Mouse (Mus musculus) stomach, embryonic 15.5 days (tissue): ENCODE measurements around the gene Plod1. TPM values are rescaled to one million over a fixed set of nuclear protein-coding genes. Genes with fewer than 3 reads are reported as not detected.

Experiments used
- ATAC-seq: fragments of 200-750 bp; cut with Nextera tagmentation; 2 replicates; pipeline ENCODE4 v1.8.0; 2017; ENCODE audit warnings: low read depth, moderate number of reproducible peaks, moderate TSS enrichment; ENCODE audit not compliant: insufficient read depth, low FRiP score
- H3K27ac ChIP-seq: fragments of 300-500 bp; sonication (generic); 2 replicates; pipeline ENCODE4 v1.5.1; 2015; ENCODE audit warnings: mild to moderate bottlenecking, inconsistent platforms
- H3K27me3 ChIP-seq: fragments of 300-500 bp; sonication (generic); replicated peaks from 2 replicates; pipeline ENCODE4 v1.6.1; 2015; ENCODE audit warnings: inconsistent platforms
- H3K36me3 ChIP-seq: fragments of 300-500 bp; sonication (generic); 2 replicates; pipeline ENCODE4 v1.6.1; 2015; ENCODE audit warnings: inconsistent platforms
- H3K4me1 ChIP-seq: fragments of 300-500 bp; sonication (generic); 2 replicates; pipeline ENCODE4 v1.6.1; 2015; ENCODE audit warnings: inconsistent platforms
- H3K4me2 ChIP-seq: fragments of 300-500 bp; sonication (generic); 2 replicates; pipeline ENCODE4 v1.6.1; 2015; ENCODE audit warnings: mild to moderate bottlenecking, inconsistent platforms
- H3K4me3 ChIP-seq: fragments of 300-500 bp; sonication (generic); replicated peaks from 2 replicates; pipeline ENCODE4 v1.5.1; 2015; ENCODE audit warnings: inconsistent platforms
- H3K9ac ChIP-seq: fragments of 300-500 bp; sonication (generic); 2 replicates; pipeline ENCODE4 v1.6.1; 2015; ENCODE audit warnings: inconsistent platforms
- H3K9me3 ChIP-seq: fragments of 300-500 bp; sonication (generic); 2 replicates; pipeline ENCODE4 v1.6.1; 2016; ENCODE audit warnings: inconsistent platforms
- WGBS: fragments of 180-500 bp; shearing (Covaris S2); methylation state at CpG from one replicate; pipeline ENCODE4 v1.1.7; 2015; 5-methylcytosine and 5-hydroxymethylcytosine counted together
- polyA plus RNA-seq: library from polyadenylated mRNA; unstranded; fragments of >200 nt; fragmentation: Nextera tagmentation; extraction: Ambion mirVana; gene quantifications from 2 replicates; pipeline ENCODE4 v1.2.1, GENCODE M21; 2015

The Plod1 gene
- polyA plus RNA-seq, 1 experiment from 2014 or later = 43.7 TPM

- no peaks in the 10 kb centered on the region for H3K36me3 ChIP-seq
- no peaks in the 10 kb centered on the region for H3K4me1 ChIP-seq
- H3K27ac ChIP-seq = no peak overlapping the region
- H3K9me3 ChIP-seq = no peaks in the 10 kb centered on the region
- no peaks in the 10 kb centered on the region for H3K27me3 ChIP-seq
- WGBS = 36% methylated on average over 6 of the region's 6 CpGs
- no peak for ATAC-seq
- H3K4me2 ChIP-seq = no peak overlapping the region
- no peak overlapping the region for H3K9ac ChIP-seq
- H3K4me3 ChIP-seq = no peak overlapping the region
These were observed 23.6 kb upstream of the Plod1 start for GRCm38 (mm10) chr4:147959881-147960831.

- Histone ChIP-seq H3K9me3 (no peaks in the 10 kb centered on the region), H3K27ac (no peak overlapping the region), H3K27me3 (no peaks in the 10 kb centered on the region), H3K4me2 (no peak overlapping the region), H3K9ac (no peak overlapping the region), H3K4me1 (no peaks in the 10 kb centered on the region), H3K36me3 (no peaks in the 10 kb centered on the region), H3K4me3 (no peak overlapping the region)
- WGBS = 42% methylated on average over 11 of the region's 11 CpGs
- no peak for ATAC-seq
These were observed 20.6 kb upstream of the Plod1 start for GRCm38 (mm10) chr4:147957141-147957540.

GRCm38 (mm10) chr4:147953590-147953989 is 17.0 kb upstream of the Plod1 start:
- H3K9me3 ChIP-seq = no peaks in the 10 kb centered on the region
- H3K36me3 ChIP-seq = no peaks in the 10 kb centered on the region
- no peak overlapping the region for H3K4me2 ChIP-seq
- ATAC-seq = no peak
- H3K27me3 ChIP-seq = no peaks in the 10 kb centered on the region
- no peaks in the 10 kb centered on the region for H3K4me1 ChIP-seq
- no peak overlapping the region for H3K27ac ChIP-seq
- no peak overlapping the region for H3K9ac ChIP-seq
- WGBS = 13% methylated on average over 4 of the region's 4 CpGs
- no peak overlapping the region for H3K4me3 ChIP-seq

GRCm38 (mm10) chr4:147947511-147947910 is 10.9 kb upstream of the Plod1 start:
- H3K36me3 ChIP-seq = peaks cover 28% of the 10 kb centered on the region
- WGBS = 32% methylated on average over 2 of the region's 2 CpGs
- H3K4me3 ChIP-seq = no peak overlapping the region
- H3K27ac ChIP-seq = no peak overlapping the region
- no peaks in the 10 kb centered on the region for H3K9me3 ChIP-seq
- peaks cover 14% of the 10 kb centered on the region for H3K4me1 ChIP-seq
- no peak overlapping the region for H3K4me2 ChIP-seq
- H3K9ac ChIP-seq = no peak overlapping the region
- no peak; the same call in 1 of the 2 replicates for ATAC-seq
- no peaks in the 10 kb centered on the region for H3K27me3 ChIP-seq

GRCm38 (mm10) chr4:147943005-147943404 is 6.4 kb upstream of the Plod1 start:
- no peak for ATAC-seq
- H3K4me1 ChIP-seq = peaks cover 30% of the 10 kb centered on the region
- H3K27ac ChIP-seq = no peak overlapping the region
- H3K4me3 ChIP-seq = no peak overlapping the region
- no peak overlapping the region for H3K9ac ChIP-seq
- 97% methylated on average over 1 of the region's 1 CpGs for WGBS
- no peaks in the 10 kb centered on the region for H3K9me3 ChIP-seq
- H3K36me3 ChIP-seq = peaks cover 28% of the 10 kb centered on the region
- no peaks in the 10 kb centered on the region for H3K27me3 ChIP-seq
- H3K4me2 ChIP-seq = peak overlapping the region; percentile 25; the same call in 1 of the 2 replicates

- peak overlapping the region; percentile 72 for H3K27ac ChIP-seq
- H3K36me3 ChIP-seq = peaks cover 22% of the 10 kb centered on the region
- peak overlapping the region; percentile 92 for H3K4me3 ChIP-seq
- peaks cover 38% of the 10 kb centered on the region for H3K4me1 ChIP-seq
- H3K27me3 ChIP-seq = no peaks in the 10 kb centered on the region
- peak overlapping the region; percentile 98 for H3K4me2 ChIP-seq
- H3K9me3 ChIP-seq = no peaks in the 10 kb centered on the region
- peak overlapping the region; percentile 72 for H3K9ac ChIP-seq
- WGBS = 5% methylated on average over 85 of the region's 88 CpGs
- ATAC-seq = peak; percentile 45
These were observed 4.8 kb upstream of the Plod1 start for GRCm38 (mm10) chr4:147941045-147942020.

GRCm38 (mm10) chr4:147940576-147941044 is 4.0 kb upstream of the Plod1 start, which contains the start of gene 2510039O18Rik:
Gene 2510039O18Rik, plus strand, starts transcription at chr4:147940895.
- H3K36me3 ChIP-seq = peaks cover 15% of the 10 kb centered on the region
- H3K9me3 ChIP-seq = no peaks in the 10 kb centered on the region
- WGBS = under 1% methylated on average over 31 of the region's 35 CpGs
- H3K4me1 ChIP-seq = peaks cover 40% of the 10 kb centered on the region
- H3K9ac ChIP-seq = peak within 1 kb of the TSS; percentile 72
- peak within 1 kb of the TSS; percentile 98 for H3K4me2 ChIP-seq
- H3K4me3 ChIP-seq = peak within 1 kb of the TSS; percentile 92
- H3K27me3 ChIP-seq = no peaks in the 10 kb centered on the region
- ATAC-seq = peak; percentile 74
- H3K27ac ChIP-seq = peak within 1 kb of the TSS; percentile 78

- H3K36me3 ChIP-seq = peaks cover 11% of the 10 kb centered on the region
- no peak for ATAC-seq
- H3K9ac ChIP-seq = no peak overlapping the region
- H3K27ac ChIP-seq = peak overlapping the region; percentile 78
- peak overlapping the region; percentile 98 for H3K4me2 ChIP-seq
- 47% methylated on average over 9 of the region's 9 CpGs for WGBS
- no peak overlapping the region for H3K4me3 ChIP-seq
- peaks cover 40% of the 10 kb centered on the region for H3K4me1 ChIP-seq
- H3K9me3 ChIP-seq = no peaks in the 10 kb centered on the region
- no peaks in the 10 kb centered on the region for H3K27me3 ChIP-seq
These were observed 3.5 kb upstream of the Plod1 start for GRCm38 (mm10) chr4:147940111-147940510.

- 48% methylated on average over 14 of the region's 14 CpGs for WGBS
These were observed 1.9 kb upstream of the Plod1 start for GRCm38 (mm10) chr4:147938148-147939096.

GRCm38 (mm10) chr4:147937486-147937885 is 919 bp upstream of the Plod1 start:
- no peak for ATAC-seq
- H3K36me3 ChIP-seq = no peaks in the 10 kb centered on the region
- no peaks in the 10 kb centered on the region for H3K9me3 ChIP-seq
- no peaks in the 10 kb centered on the region for H3K27me3 ChIP-seq
- H3K4me3 ChIP-seq = no peak overlapping the region
- no peak overlapping the region for H3K27ac ChIP-seq
- H3K4me1 ChIP-seq = peaks cover 32% of the 10 kb centered on the region
- H3K9ac ChIP-seq = no peak overlapping the region
- H3K4me2 ChIP-seq = no peak overlapping the region
- WGBS = 59% methylated on average over 5 of the region's 5 CpGs

More at GRCm38 (mm10) chr4:147938148-147939096, 1.9 kb upstream of the Plod1 start:
- no peak overlapping the region for H3K9ac ChIP-seq
- no peak overlapping the region for H3K4me2 ChIP-seq
- H3K9me3 ChIP-seq = no peaks in the 10 kb centered on the region
- H3K36me3 ChIP-seq = 0 out of 2 replicates have a peak, but pooled peaks cover 2% of the 10 kb centered on the region
- ATAC-seq = no peak
- H3K27ac ChIP-seq = peak overlapping the region; percentile 49
- no peaks in the 10 kb centered on the region for H3K27me3 ChIP-seq
- H3K4me3 ChIP-seq = no peak overlapping the region
- peaks cover 41% of the 10 kb centered on the region for H3K4me1 ChIP-seq
